Mouse (Mus musculus): ENCODE data around the gene Smad3.
A peak's percentile ranks its signal among the peaks of the same experiment; 100 is the strongest.

Gene Smad3

GRCm38 (mm10) chr9:63720715-63721114 is 37.1 kb downstream of the Smad3 start:
- DNase-seq (ENCODE audit: low read depth, low spot score): no peak

- DNase-seq (ENCODE audit: low read depth, low spot score): no peak
These were observed 37.9 kb downstream of the Smad3 start for GRCm38 (mm10) chr9:63719770-63720440.

GRCm38 (mm10) chr9:63718735-63719358 is 38.9 kb downstream of the Smad3 start:
- DNase-seq (ENCODE audit: low read depth, low spot score): no peak

GRCm38 (mm10) chr9:63718170-63718569 is 39.6 kb downstream of the Smad3 start:
- no peak for DNase-seq (ENCODE audit: low read depth, low spot score)

GRCm38 (mm10) chr9:63717474-63718005 is 40.3 kb downstream of the Smad3 start:
- no peak for DNase-seq (ENCODE audit: low read depth, low spot score)

- DNase-seq (ENCODE audit: low read depth, low spot score): no peak
These were observed 41.4 kb downstream of the Smad3 start for GRCm38 (mm10) chr9:63716150-63717138.

- DNase-seq (ENCODE audit: low read depth, low spot score): no peak
These were observed 43.2 kb downstream of the Smad3 start for GRCm38 (mm10) chr9:63714572-63714971.

- DNase-seq (ENCODE audit: low read depth, low spot score): no peak
These were observed 45.0 kb downstream of the Smad3 start for GRCm38 (mm10) chr9:63712838-63713237.

- no peak for DNase-seq (ENCODE audit: low read depth, low spot score)
These were observed 46.1 kb downstream of the Smad3 start for GRCm38 (mm10) chr9:63711580-63712230.

- no peak for DNase-seq (ENCODE audit: low read depth, low spot score)
These were observed 47.9 kb downstream of the Smad3 start for GRCm38 (mm10) chr9:63709857-63710256.

GRCm38 (mm10) chr9:63709266-63709665 is 48.5 kb downstream of the Smad3 start:
- no peak for DNase-seq (ENCODE audit: low read depth, low spot score)

GRCm38 (mm10) chr9:63707816-63708588 is 49.8 kb downstream of the Smad3 start:
- DNase-seq (ENCODE audit: low read depth, low spot score): no peak

GRCm38 (mm10) chr9:63706152-63706733 is 51.6 kb downstream of the Smad3 start:
- peak; percentile 13 for DNase-seq (ENCODE audit: low read depth, low spot score)

GRCm38 (mm10) chr9:63704979-63705751 is 52.6 kb downstream of the Smad3 start:
- peak; percentile 32 for DNase-seq (ENCODE audit: low read depth, low spot score)

GRCm38 (mm10) chr9:63704131-63704530 is 53.7 kb downstream of the Smad3 start:
- no peak for DNase-seq (ENCODE audit: low read depth, low spot score)

GRCm38 (mm10) chr9:63703236-63703785 is 54.5 kb downstream of the Smad3 start:
- no peak for DNase-seq (ENCODE audit: low read depth, low spot score)

- no peak for DNase-seq (ENCODE audit: low read depth, low spot score)
These were observed 55.2 kb downstream of the Smad3 start for GRCm38 (mm10) chr9:63702502-63703013.

GRCm38 (mm10) chr9:63701957-63702309 is 55.9 kb downstream of the Smad3 start:
- DNase-seq (ENCODE audit: low read depth, low spot score): no peak

Data from retina, adult 2 months (tissue).